15 mouse cellular contexts compared by ENCODE assay signal in the genomic region with DNA sequence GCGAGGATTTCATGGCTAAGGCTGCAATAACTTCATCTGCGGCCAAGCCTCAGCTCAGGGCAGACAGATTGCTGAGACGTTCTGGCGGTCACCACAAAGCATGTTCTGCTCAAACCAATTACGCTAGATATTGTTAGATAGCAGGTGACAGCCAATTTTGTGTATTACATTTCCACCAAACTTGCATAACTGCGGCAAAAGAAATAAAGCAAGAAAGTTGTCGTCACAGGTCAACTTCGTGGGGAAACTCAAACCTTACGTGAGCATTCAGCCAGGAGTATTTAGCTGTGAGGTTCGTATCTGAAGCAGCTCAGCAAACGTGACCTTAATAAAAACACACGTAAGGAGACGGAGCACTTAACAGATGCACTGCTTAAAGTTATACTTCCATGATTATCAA.
"Had no signal": no experiment of that assay in that cellular context is flagged by ENCODE, and none has a peak within 500 bp of the region (broad histone marks: within the 10 kb centered on the region; RNA-seq: fewer than 3 reads in every experiment).

No protein-coding gene starts in this region.

- H3K9ac ChIP-seq: kidney, embryonic 15.5 days; limb, embryonic 15.5 days; liver, embryonic 12.5 days; lung, embryonic 14.5 days; neural tube, embryonic 15.5 days; stomach, embryonic 15.5 days had no signal

- H3K36me3 ChIP-seq: kidney, embryonic 15.5 days; limb, embryonic 15.5 days; liver, embryonic 12.5 days; neural tube, embryonic 15.5 days; stomach, embryonic 15.5 days had no signal

- ATAC-seq: liver, embryonic 12.5 days had no signal

- H3K4me3 ChIP-seq: kidney, embryonic 15.5 days; left cerebral cortex, adult 2 months; limb, embryonic 15.5 days; liver, embryonic 12.5 days; myocyte; neural tube, embryonic 15.5 days; stomach, embryonic 15.5 days had no signal

- H3K4me2 ChIP-seq: kidney, embryonic 15.5 days; limb, embryonic 15.5 days; liver, embryonic 12.5 days; lung, embryonic 14.5 days; midbrain, embryonic 11.5 days; neural tube, embryonic 15.5 days; stomach, embryonic 15.5 days had no signal

- H3K9me3 ChIP-seq: kidney, embryonic 15.5 days; limb, embryonic 15.5 days; liver, embryonic 12.5 days; neural tube, embryonic 15.5 days; stomach, embryonic 15.5 days had no signal

- DNase-seq: kidney, postnatal 14 days; lung, embryonic 14.5 days; lung, postnatal 10 days; lung, postnatal 4 days; right cerebral cortex, postnatal 14 days; thymus, adult 2 months; thymus, postnatal 25 days had no signal

- H3K27ac ChIP-seq: kidney, embryonic 15.5 days; left cerebral cortex, adult 2 months; limb, embryonic 15.5 days; liver, embryonic 12.5 days; neural tube, embryonic 15.5 days; stomach, embryonic 15.5 days had no signal

- H3K4me1 ChIP-seq: kidney, embryonic 15.5 days; liver, embryonic 12.5 days; stomach, embryonic 15.5 days had no signal

- H3K27me3 ChIP-seq: kidney, embryonic 15.5 days; limb, embryonic 15.5 days; liver, embryonic 12.5 days; neural tube, embryonic 15.5 days; stomach, embryonic 15.5 days had no signal
